Mouse (Mus musculus) erythroid progenitor cell, adult 5-6 weeks (primary cell): ENCODE measurements around the gene Rbms3. TPM values are rescaled to one million over a fixed set of nuclear protein-coding genes. Genes with fewer than 3 reads are reported as not detected.

Source experiments
- ATAC-seq: replicated peaks from 2 replicates; pipeline ENCODE4 v1.8.0; 2016; ENCODE audit warnings: moderate number of reproducible peaks, mild to moderate bottlenecking, moderate TSS enrichment, inconsistent platforms; ENCODE audit not compliant: poor library complexity, low FRiP score, severe bottlenecking
- total RNA-seq, 2 experiments: library from RNA; stranded (forward) in 1 of 2; stranded (reverse) in 1 of 2; fragments of 150-400 nt in 1 of 2; fragments of 186-747, 209-891 nt in 1 of 2; gene quantifications; 2 replicates each; pipeline versions ENCODE4 v1.2.3 to v1.2.4; 2015 to 2017; ENCODE audit warnings: low replicate concordance in 2 of 2

The Rbms3 gene
- total RNA-seq (2015; ENCODE audit: low replicate concordance) (2.2 TPM in 1 of 2 replicates, not detected in the other), total RNA-seq (2017; ENCODE audit: low replicate concordance) (not detected in 2 replicates)

- no peak for ATAC-seq
Observed at GRCm38 (mm10) chr9:117629771-117630170, at the start of gene Rbms3. Rbms3 (minus strand) TSS chr9:117629913.

- ATAC-seq = no peak
Observed at GRCm38 (mm10) chr9:117673311-117673710, 43.6 kb upstream of the Rbms3 start.

DNA sequence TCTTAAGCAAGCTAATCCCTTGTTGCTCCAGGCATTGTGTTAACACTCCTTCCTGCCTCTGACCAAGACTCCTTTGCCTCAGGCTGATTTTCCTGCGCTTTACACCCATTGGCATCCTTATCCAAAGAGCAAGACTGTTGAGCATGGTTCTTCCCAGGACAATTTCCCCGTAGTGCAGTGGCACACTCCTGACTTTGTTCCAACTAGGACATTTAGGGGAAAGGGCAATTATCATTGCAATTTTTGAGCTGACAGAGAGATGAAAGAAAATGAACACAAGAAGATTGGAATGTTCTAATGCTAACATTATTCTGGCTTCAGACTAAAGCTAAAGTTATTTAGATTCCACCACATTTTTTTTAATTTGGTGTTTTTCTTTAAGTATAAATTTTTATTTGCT, 24.9 kb upstream of the Rbms3 start:
- ATAC-seq = no peak

DNA sequence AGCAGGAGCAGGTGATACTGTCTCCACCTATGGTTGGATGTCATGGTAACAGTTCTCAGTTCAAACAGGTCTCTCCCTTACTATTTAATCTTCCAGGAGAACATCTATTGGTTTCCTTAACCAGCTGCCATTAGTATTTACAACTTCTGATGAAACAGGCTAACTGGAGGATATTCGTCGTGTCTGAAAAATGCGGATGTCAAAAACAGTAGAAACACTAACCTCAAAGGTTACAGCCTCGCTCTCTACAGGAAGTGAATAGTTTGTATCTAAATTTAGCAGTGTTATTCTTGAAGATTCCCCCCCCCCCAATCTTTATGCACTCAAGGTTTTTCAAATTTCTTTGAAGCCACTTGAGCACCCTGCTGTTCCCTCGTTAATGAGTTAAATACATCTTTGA, 23.9 kb upstream of the Rbms3 start:
- no peak for ATAC-seq

DNA sequence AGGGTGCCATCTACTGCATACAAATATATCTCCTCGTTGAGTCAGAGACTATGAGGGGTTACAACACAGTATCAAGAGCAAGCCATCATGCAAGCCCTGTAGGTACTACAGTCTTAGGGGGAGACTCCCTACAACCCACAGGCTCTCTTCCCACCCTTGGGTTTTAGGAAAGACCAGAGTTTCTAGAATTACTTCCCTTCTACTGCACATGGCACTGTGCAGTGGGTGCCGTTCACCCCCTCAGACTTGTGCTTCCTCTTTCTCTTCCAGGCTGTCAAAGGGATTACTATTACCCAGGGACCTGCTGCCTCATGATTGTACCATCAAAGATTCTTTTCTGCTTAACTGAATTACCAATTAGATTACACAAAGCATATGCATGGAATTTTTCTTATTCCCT, 16.4 kb upstream of the Rbms3 start:
- no peak for ATAC-seq

GRCm38 (mm10) chr9:117641090-117641782, 11.5 kb upstream of the Rbms3 start:
- ATAC-seq = no peak

DNA sequence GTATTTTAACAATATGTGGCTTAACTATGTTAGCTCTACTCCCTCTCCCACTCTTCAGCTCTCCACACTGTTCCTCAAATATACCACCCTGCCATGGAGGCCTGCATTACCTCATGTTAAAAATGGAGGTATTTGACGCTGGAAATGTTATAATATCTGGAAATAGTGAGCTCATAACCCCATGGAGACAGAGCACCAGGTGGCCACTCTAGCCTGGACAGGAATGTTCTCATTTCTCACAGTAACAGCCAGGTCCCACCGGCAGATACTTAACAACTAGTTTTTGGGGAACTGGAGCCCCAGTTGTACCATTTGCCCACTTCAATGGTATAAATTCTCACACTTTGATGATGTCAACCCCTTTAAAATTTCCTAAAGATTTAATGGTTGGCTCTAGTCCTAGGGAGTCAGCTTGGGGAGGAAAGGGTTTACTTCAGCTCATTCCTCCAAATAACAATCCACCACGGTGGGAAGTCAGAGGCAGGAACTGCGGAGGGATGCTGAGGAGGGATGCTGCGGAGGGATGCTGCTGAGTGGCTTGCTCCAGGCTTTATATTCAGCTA, 9.0 kb upstream of the Rbms3 start:
- ATAC-seq = no peak

GRCm38 (mm10) chr9:117636492-117636891, 6.8 kb upstream of the Rbms3 start:
- ATAC-seq = no peak

GRCm38 (mm10) chr9:117627173-117627572, 2.5 kb downstream of the Rbms3 start:
- no peak for ATAC-seq

- no peak for ATAC-seq
Observed at GRCm38 (mm10) chr9:117600781-117601180, 28.9 kb downstream of the Rbms3 start.

GRCm38 (mm10) chr9:117599341-117599740, 30.4 kb downstream of the Rbms3 start:
- ATAC-seq = no peak

DNA sequence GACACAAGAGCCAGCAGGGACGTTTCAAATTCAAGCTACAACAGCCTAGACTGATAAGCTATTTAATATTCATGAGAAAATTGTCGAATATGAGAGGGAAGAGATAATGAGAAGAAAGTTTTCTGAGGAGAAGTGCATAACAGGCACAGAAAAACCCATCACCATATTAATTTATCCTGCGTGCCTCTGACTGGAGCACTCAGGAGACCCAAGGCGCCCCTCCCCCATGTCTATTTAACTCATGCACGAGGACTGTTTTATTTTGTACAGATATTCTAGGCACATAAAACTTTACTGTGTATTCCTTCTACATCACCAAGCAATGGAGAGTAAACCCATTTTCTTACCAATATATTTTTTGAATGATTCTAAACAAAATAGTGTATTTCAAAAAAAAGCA, 33.6 kb downstream of the Rbms3 start:
- no peak for ATAC-seq

DNA sequence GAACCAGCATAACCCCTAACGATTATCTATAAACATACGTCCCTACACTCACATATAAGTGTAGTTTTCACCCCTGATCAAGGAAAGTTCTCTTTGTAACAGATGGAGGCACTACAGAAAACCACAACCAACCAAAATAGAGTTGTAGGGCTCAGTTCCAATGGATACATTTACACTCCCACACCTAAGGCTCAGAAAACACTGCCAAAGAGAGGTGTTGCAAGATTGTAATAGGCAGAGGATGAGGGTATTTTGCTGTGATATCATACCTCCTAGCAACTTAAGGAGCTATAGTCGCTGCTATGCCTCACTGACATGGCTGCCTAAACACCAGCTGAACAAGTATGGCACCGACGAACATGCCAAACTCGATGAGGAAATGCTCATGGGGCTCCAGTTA, 44.4 kb downstream of the Rbms3 start:
- ATAC-seq = no peak

DNA sequence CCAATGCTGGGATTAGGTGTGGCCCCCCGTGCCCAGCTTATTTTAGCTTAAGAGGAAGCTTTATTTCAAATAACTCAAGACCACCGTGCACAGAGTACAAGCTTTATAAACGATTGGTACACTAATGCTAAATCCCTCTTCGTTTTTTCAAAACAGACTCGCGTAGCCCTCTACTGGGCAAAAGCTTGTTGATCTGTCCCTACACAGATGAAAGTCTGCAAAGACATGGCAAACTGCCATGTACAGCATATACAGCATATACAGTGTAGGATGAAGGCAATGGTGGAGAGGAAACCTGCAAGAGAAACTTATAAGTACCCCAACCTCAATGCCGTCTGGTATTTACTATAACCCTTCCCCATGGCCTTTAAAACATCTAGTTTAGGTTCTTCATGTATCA, 46.1 kb downstream of the Rbms3 start:
- no peak for ATAC-seq

- ATAC-seq = no peak
Observed at GRCm38 (mm10) chr9:117582591-117582990, 47.1 kb downstream of the Rbms3 start.

DNA sequence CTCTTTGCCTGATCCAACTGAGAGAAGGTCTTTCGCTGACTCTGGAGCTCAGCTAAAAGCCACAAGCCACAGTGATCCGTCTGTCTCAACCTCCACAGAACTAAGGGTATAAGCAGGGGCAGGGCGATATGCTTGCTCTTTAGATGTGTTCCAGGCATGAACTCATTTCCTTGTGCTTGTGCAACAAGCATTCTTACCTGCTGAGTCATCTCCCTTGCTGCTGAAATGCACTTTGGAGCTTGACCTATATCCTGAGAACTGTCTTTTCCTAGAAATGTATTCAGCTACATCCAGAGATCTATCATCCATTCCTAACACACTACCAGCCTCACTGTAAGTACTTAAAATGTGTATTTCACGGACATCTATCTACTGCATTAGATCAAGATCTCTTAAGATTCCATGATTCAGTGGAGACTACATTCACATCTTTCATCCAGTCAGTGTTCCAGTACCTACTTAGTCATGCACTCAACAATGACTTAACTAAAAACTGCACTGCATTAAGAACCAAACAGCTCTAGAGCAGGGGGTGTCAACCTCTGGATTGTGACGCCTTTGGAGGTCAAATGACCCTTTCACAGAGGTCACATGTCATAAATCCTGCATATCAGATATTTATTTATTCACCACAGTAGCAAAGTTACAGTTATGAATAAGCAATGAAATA, 58.4 kb downstream of the Rbms3 start:
- no peak for ATAC-seq

DNA sequence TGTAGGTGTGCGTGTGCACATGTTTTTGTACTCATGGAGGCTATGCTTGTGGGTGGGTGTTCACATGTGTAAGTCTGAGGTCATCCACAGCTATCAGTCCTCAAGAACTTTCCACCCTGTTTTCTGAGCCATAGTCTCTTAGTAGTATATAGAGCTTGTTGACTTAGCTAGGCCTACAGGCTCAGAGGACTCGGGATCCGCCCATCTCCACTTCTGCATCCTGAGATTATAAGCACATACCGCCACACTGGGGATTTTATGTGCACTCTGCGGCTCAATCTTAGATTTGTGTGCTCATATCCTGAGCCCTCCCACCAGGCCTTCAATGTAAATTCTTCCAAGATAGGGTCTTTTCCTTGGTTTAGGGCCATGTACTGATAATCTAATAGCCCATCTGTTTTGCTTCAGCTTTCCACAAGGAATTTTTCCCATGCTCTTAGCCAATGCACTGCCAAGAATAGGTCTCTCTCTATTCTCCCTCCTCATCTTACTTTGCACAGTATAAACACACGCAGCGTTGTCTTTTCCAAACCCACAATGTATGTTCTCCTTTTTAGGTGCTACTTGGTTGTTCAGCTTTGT, 59.4 kb downstream of the Rbms3 start:
- no peak for ATAC-seq

DNA sequence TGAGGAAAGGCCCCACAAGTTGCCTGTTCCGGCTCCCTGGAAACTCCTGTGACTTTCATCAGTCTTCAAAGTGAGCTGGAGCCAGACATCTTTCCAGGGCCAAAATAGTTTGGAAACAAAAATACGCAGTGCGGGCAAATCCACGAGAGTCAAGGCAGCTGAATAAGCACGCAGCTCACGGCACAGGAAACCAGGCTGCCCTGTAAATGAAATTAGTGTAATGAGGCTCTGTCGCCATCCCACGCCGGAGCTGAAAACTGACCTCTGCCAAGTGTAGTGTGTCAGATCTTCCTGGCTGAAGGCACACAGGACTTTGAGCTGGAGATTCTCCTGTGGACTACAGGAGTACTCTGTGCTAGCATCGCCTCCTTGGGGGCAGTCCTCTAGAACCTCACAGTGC, 63.4 kb downstream of the Rbms3 start:
- ATAC-seq = no peak

- ATAC-seq = no peak
Observed at GRCm38 (mm10) chr9:117558562-117558961, 71.2 kb downstream of the Rbms3 start.

- no peak for ATAC-seq
Observed at GRCm38 (mm10) chr9:117554356-117554755, 75.4 kb downstream of the Rbms3 start.

GRCm38 (mm10) chr9:117529281-117529680, 100.4 kb downstream of the Rbms3 start:
- no peak for ATAC-seq
